Comparison of ENCODE assay signal across 10 mouse cellular contexts in the genomic region with DNA sequence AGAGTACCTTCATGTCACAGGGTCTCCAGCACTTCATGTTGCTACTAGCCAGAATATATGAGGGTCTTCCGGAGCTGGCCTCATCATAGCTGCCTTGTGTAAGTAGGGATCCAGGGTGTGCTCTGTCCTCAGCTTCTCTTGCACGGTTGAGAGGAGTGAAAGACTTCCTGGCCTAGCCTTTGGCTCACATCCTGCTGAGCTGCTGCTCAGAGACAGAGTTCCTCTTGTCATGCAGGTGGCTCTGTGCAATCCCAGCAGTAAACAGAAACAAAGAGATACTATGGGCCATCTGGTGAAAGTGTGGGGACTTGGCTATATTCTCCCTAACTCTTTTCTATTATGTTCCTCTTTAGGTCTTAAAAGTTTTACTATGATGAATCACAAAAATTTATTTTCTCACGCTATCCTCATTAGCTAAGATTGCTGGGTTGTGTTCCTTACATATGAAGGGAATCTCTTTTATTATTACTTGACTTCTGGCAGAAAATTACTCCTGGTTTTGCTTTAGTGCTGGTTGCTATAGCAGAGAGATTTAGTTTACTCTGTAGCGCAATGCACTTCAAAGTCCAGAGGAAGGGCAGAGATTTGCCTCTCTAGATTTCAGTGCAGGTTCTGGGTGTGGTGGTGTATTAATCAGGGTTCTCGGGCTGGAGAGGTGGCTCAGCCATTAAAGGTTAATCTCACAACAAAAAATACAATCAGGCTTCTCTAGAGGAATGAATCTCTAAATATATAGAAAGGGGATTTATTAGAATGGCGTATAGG. TPM values are rescaled to one million over a fixed set of nuclear protein-coding genes. Genes with fewer than 3 reads are reported as not detected.
A peak's percentile ranks its signal among the peaks of the same experiment; 100 is the strongest.
DNase-seq lines count a peak whose midpoint lies in the region; ATAC-seq lines count a peak whose summit lies in the region.
"Had no signal": no experiment of that assay in that cellular context is flagged by ENCODE, and none has a peak within 500 bp of the region (broad histone marks: within the 10 kb centered on the region; RNA-seq: fewer than 3 reads in every experiment).

No protein-coding gene starts in this region.

- H3K36me3 ChIP-seq in intestine, embryonic 16.5 days (ENCODE audit: control insufficient read depth, insufficient read depth, low read length) = no peaks in the 10 kb centered on the region
- H3K36me3 ChIP-seq: hindbrain, embryonic 15.5 days had no signal

- peak overlapping the region; percentile 41 for H3K27ac ChIP-seq in intestine, embryonic 16.5 days (ENCODE audit: low read length)
- H3K27ac ChIP-seq: hindbrain, embryonic 15.5 days had no signal

- DNase-seq in embryo, embryonic 10.5 days (ENCODE audit: low spot score) = peak; percentile 4
- DNase-seq in embryo, embryonic 9.5 days (ENCODE audit: extremely low spot score) = no peak
- peak; percentile 10 for DNase-seq in lung, postnatal 25 days (ENCODE audit: low spot score)
- no peak for DNase-seq in lung, postnatal 36 days
- peak; percentile 28 for DNase-seq in thymus, postnatal 14 days
- no peak for DNase-seq in urinary bladder, postnatal 25 days (ENCODE audit: low spot score)
- DNase-seq in T-cell, adult 2 months (ENCODE audit: low spot score) = no peak
- DNase-seq: adrenal gland, postnatal 36 days had no signal

- 42% methylated on average over 6 of the region's 6 CpGs for WGBS in intestine, embryonic 16.5 days

- H3K27me3 ChIP-seq in intestine, embryonic 16.5 days (replicated peaks; ENCODE audit: control insufficient read depth, insufficient read depth, low read length) = no peaks in the 10 kb centered on the region
- H3K27me3 ChIP-seq: hindbrain, embryonic 15.5 days had no signal

- H3K4me3 ChIP-seq in intestine, embryonic 16.5 days (ENCODE audit: low read length) = no peak overlapping the region
- H3K4me3 ChIP-seq: hindbrain, embryonic 15.5 days had no signal

- no peak overlapping the region; the same call in 1 of the 2 replicates for H3K4me2 ChIP-seq in intestine, embryonic 16.5 days (ENCODE audit: low read depth, low read length)
- H3K4me2 ChIP-seq: hindbrain, embryonic 15.5 days had no signal

- H3K9ac ChIP-seq in intestine, embryonic 16.5 days (ENCODE audit: low read depth, low read length) = no peak overlapping the region
- H3K9ac ChIP-seq: hindbrain, embryonic 15.5 days had no signal

- H3K9me3 ChIP-seq in intestine, embryonic 16.5 days (ENCODE audit: control insufficient read depth, low read length) = no peaks in the 10 kb centered on the region
- H3K9me3 ChIP-seq: hindbrain, embryonic 15.5 days had no signal

- peaks cover 19% of the 10 kb centered on the region for H3K4me1 ChIP-seq in intestine, embryonic 16.5 days (ENCODE audit: control insufficient read depth, insufficient read depth, low read length)

- peak; percentile 89 for ATAC-seq in intestine, embryonic 16.5 days

RNA-seq across cellular contexts. Expression of gene Lyrm4, which starts 32.0 kb away (rescaled TPM):
- 20.9 and 22.9 TPM in 2 replicates for polyA plus RNA-seq in intestine, embryonic 16.5 days (2015; fragmentation: Nextera tagmentation; extraction: Ambion mirVana)

RNA-seq across cellular contexts. Expression of gene Fars2, which starts 32.1 kb away (rescaled TPM):
- polyA plus RNA-seq in intestine, embryonic 16.5 days (2015; fragmentation: Nextera tagmentation; extraction: Ambion mirVana) = 45.1 and 48.2 TPM in 2 replicates

Comparison
In these comparisons a context has a peak if more than half of its experiments do, and no peak if none do; other contexts are left out.
1. DNase-seq: peak in embryo, embryonic 10.5 days (single experiment), lung, postnatal 25 days (single experiment) and thymus, postnatal 14 days (single experiment); none in embryo, embryonic 9.5 days (single experiment), lung, postnatal 36 days (single experiment), urinary bladder, postnatal 25 days (single experiment) and T-cell, adult 2 months (single experiment).